Mouse (Mus musculus) kidney, adult 2 months (tissue): ENCODE measurements around the gene Rpl23.

Experiments used
- CTCF ChIP-seq: fragments of 200-500 bp; conservative IDR thresholded peaks from 2 replicates; pipeline ENCODE4 v1.5.1; 2011; ENCODE audit warnings: low read depth, mild to moderate bottlenecking, control low read depth, low read length, moderate library complexity, mixed read lengths; ENCODE audit not compliant: insufficient read depth, insufficient read length
- POLR2A ChIP-seq: fragments of 200-500 bp; IDR thresholded peaks from one replicate; pipeline ENCODE4 v1.6.1; 2011; ENCODE audit warnings: low read depth, low read length, control low read depth

DNA sequence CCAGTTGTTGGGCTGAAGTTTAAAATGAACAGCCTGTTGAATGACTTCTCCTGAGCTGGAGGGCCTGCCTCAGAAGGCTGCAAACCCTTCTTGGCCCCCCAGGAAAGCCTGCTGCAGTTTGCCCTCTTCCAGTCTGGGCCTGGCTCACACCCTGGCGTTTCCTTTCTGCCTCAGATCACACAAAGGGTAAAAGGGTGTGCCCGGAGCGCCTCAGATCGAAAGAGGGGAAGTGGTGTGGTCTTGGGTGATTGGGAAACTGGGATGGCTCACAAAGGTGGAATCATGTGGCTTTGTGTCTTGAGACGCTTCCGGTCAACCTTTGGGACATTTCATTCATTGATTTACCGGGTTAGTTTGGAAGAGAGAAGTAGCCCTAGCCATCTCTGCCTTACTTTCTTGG lies 44.2 kb upstream of the Rpl23 start:
- TF ChIP-seq POLR2A (no peak), CTCF (no peak)
